In genomic region chr1:50961954-50962648, GRCm38 (mm10) we compare ENCODE assay signal across 7 mouse cellular contexts.
A peak's percentile ranks its signal among the peaks of the same experiment; 100 is the strongest.
DNase-seq lines count a peak whose midpoint lies in the region; ATAC-seq and TF ChIP-seq lines count a peak whose summit lies in the region.

No protein-coding gene starts in this region.

- no peaks in the 10 kb centered on the region for H3K36me3 ChIP-seq in limb, embryonic 10.5 days

- peaks cover 5% of the 10 kb centered on the region for H3K4me1 ChIP-seq in cortical plate, adult 2 months (ENCODE audit: control insufficient read depth, insufficient read depth, low read length)
- no peaks in the 10 kb centered on the region for H3K4me1 ChIP-seq in limb, embryonic 10.5 days

- TF ChIP-seq CTCF in cortical plate, adult 2 months (IDR thresholded peaks at IDR 0.05; ENCODE audit: extremely low read depth, insufficient read depth, low read length), result peak; percentile 17; the same call in 1 of the 2 replicates

- no peaks in the 10 kb centered on the region for H3K9me3 ChIP-seq in limb, embryonic 10.5 days (replicated peaks)

- DNase-seq in gastrocnemius, postnatal 14 days, result peak; percentile 12
- peak; percentile 19 for DNase-seq in kidney, adult 11 months
- DNase-seq in limb, embryonic 10.5 days (ENCODE audit: low spot score), result peak; percentile 38
- peak; percentile 42 for DNase-seq in retina, adult 2 months (ENCODE audit: low read depth, low spot score)

- H3K27ac ChIP-seq in cortical plate, adult 2 months (ENCODE audit: insufficient read depth, low read length), result peak overlapping the region; percentile 37; the same call in 1 of the 2 replicates
- no peak overlapping the region for H3K27ac ChIP-seq in limb, embryonic 10.5 days

- ATAC-seq in CD4-positive, CD25-positive, alpha-beta regulatory T cell, adult 4 months, result peak; percentile 43
- ATAC-seq in activated CD4-positive, CD25-positive, alpha-beta regulatory T cell, adult 4 months, result peak; percentile 32

- H3K27me3 ChIP-seq in limb, embryonic 10.5 days (ENCODE audit: low read depth, poor library complexity, severe bottlenecking), result no peaks in the 10 kb centered on the region

- no peak overlapping the region for H3K4me3 ChIP-seq in cortical plate, adult 2 months (ENCODE audit: insufficient read depth, low read length)
- no peak overlapping the region for H3K4me3 ChIP-seq in limb, embryonic 10.5 days

- no peak for TF ChIP-seq POLR2A in cortical plate, adult 2 months (IDR thresholded peaks at IDR 0.05; ENCODE audit: extremely low read depth, insufficient read depth, low read length)

- 51% methylated on average over 5 of the region's 5 CpGs for WGBS in limb, embryonic 10.5 days

- intact Hi-C loops in gastrocnemius, postnatal 14 days (cut with DNase I; ENCODE audit: low total_unique reads), result loop anchor here (2.0 kb wide), 1 partner anchor 373 kb away; no protein-coding TSS in a partner anchor
